Mouse (Mus musculus): ENCODE data around the gene Tbc1d17. TPM values are rescaled to one million over a fixed set of nuclear protein-coding genes. Genes with fewer than 3 reads are reported as not detected.

Gene Tbc1d17
- polyA plus RNA-seq, 1 experiment from 2014 or later, result 92.5 TPM

- Histone ChIP-seq H3K4me3 (ENCODE audit: low read depth, low read length) (peak within 1 kb of the TSS; percentile 87), H3K36me3 (ENCODE audit: control insufficient read depth, insufficient read depth, low read length) (no peaks in the 10 kb centered on the region), H3K4me1 (ENCODE audit: control insufficient read depth, insufficient read depth, low read length) (peaks cover 20% of the 10 kb centered on the region), H3K4me2 (ENCODE audit: low read depth, low read length) (peak within 1 kb of the TSS; percentile 70), H3K9ac (replicated peaks; ENCODE audit: low read depth, low read length) (peak within 1 kb of the TSS; percentile 85), H3K27me3 (ENCODE audit: control insufficient read depth, insufficient read depth, low read length) (no peaks in the 10 kb centered on the region), H3K9me3 (ENCODE audit: control insufficient read depth, low read length) (no peaks in the 10 kb centered on the region), H3K27ac (ENCODE audit: low read depth, low read length) (peak within 1 kb of the TSS; percentile 84)
- under 1% methylated on average over 49 of the region's 57 CpGs for WGBS
- ATAC-seq (ENCODE audit: low read depth), result peak; percentile 36
Observed at GRCm38 (mm10) chr7:44816470-44817021, 32.3 kb downstream of the Tbc1d17 start, which contains the start of gene Atf5. Gene Atf5 (minus strand): TSS chr7:44816658.

GRCm38 (mm10) chr7:44815721-44816469 is 33.0 kb downstream of the Tbc1d17 start, which contains the start of the genes Nup62 and Il4i1:
Gene Nup62 (plus strand): TSS chr7:44816088.
Gene Il4i1 (plus strand): TSS chr7:44816387.
- peak within 1 kb of the TSS; percentile 87 for H3K4me3 ChIP-seq (ENCODE audit: low read depth, low read length)
- WGBS, result under 1% methylated on average over 59 of the region's 62 CpGs
- H3K9ac ChIP-seq (replicated peaks; ENCODE audit: low read depth, low read length), result peak within 1 kb of the TSS; percentile 85
- peak; percentile 94 for ATAC-seq (ENCODE audit: low read depth)
- H3K27ac ChIP-seq (ENCODE audit: low read depth, low read length), result peak within 1 kb of the TSS; percentile 84
- no peaks in the 10 kb centered on the region for H3K36me3 ChIP-seq (ENCODE audit: control insufficient read depth, insufficient read depth, low read length)
- no peaks in the 10 kb centered on the region for H3K27me3 ChIP-seq (ENCODE audit: control insufficient read depth, insufficient read depth, low read length)
- H3K4me2 ChIP-seq (ENCODE audit: low read depth, low read length), result peak within 1 kb of the TSS; percentile 70
- peaks cover 20% of the 10 kb centered on the region for H3K4me1 ChIP-seq (ENCODE audit: control insufficient read depth, insufficient read depth, low read length)
- no peaks in the 10 kb centered on the region for H3K9me3 ChIP-seq (ENCODE audit: control insufficient read depth, low read length)

- H3K9me3 ChIP-seq (ENCODE audit: control insufficient read depth, low read length), result no peaks in the 10 kb centered on the region
- peak overlapping the region; percentile 70 for H3K4me2 ChIP-seq (ENCODE audit: low read depth, low read length)
- peak; percentile 9; the same call in 1 of the 2 replicates for ATAC-seq (ENCODE audit: low read depth)
- no peaks in the 10 kb centered on the region for H3K36me3 ChIP-seq (ENCODE audit: control insufficient read depth, insufficient read depth, low read length)
- H3K9ac ChIP-seq (replicated peaks; ENCODE audit: low read depth, low read length), result peak overlapping the region; percentile 85; the same call in 1 of the 2 replicates
- H3K4me3 ChIP-seq (ENCODE audit: low read depth, low read length), result peak overlapping the region; percentile 87
- H3K27ac ChIP-seq (ENCODE audit: low read depth, low read length), result peak overlapping the region; percentile 84; the same call in 1 of the 2 replicates
- WGBS, result 29% methylated on average over 14 of the region's 14 CpGs
- H3K4me1 ChIP-seq (ENCODE audit: control insufficient read depth, insufficient read depth, low read length), result peaks cover 20% of the 10 kb centered on the region
- no peaks in the 10 kb centered on the region for H3K27me3 ChIP-seq (ENCODE audit: control insufficient read depth, insufficient read depth, low read length)
Observed at GRCm38 (mm10) chr7:44814952-44815553, 33.8 kb downstream of the Tbc1d17 start.

- Histone ChIP-seq H3K4me2 (ENCODE audit: low read depth, low read length) (no peak overlapping the region), H3K9me3 (ENCODE audit: control insufficient read depth, low read length) (no peaks in the 10 kb centered on the region), H3K36me3 (ENCODE audit: control insufficient read depth, insufficient read depth, low read length) (no peaks in the 10 kb centered on the region), H3K4me3 (ENCODE audit: low read depth, low read length) (no peak overlapping the region), H3K27me3 (ENCODE audit: control insufficient read depth, insufficient read depth, low read length) (no peaks in the 10 kb centered on the region), H3K9ac (replicated peaks; ENCODE audit: low read depth, low read length) (no peak overlapping the region), H3K4me1 (ENCODE audit: control insufficient read depth, insufficient read depth, low read length) (peaks cover 16% of the 10 kb centered on the region), H3K27ac (ENCODE audit: low read depth, low read length) (no peak overlapping the region)
- WGBS, result 95% methylated on average over 4 of the region's 4 CpGs
- ATAC-seq (ENCODE audit: low read depth), result no peak
Observed at GRCm38 (mm10) chr7:44814423-44814822, 34.5 kb downstream of the Tbc1d17 start.

- no peak overlapping the region for H3K4me2 ChIP-seq (ENCODE audit: low read depth, low read length)
- 91% methylated on average over 3 of the region's 3 CpGs for WGBS
- H3K4me3 ChIP-seq (ENCODE audit: low read depth, low read length), result no peak overlapping the region
- no peaks in the 10 kb centered on the region for H3K27me3 ChIP-seq (ENCODE audit: control insufficient read depth, insufficient read depth, low read length)
- no peak overlapping the region for H3K9ac ChIP-seq (replicated peaks; ENCODE audit: low read depth, low read length)
- H3K27ac ChIP-seq (ENCODE audit: low read depth, low read length), result no peak overlapping the region
- no peaks in the 10 kb centered on the region for H3K9me3 ChIP-seq (ENCODE audit: control insufficient read depth, low read length)
- no peaks in the 10 kb centered on the region for H3K36me3 ChIP-seq (ENCODE audit: control insufficient read depth, insufficient read depth, low read length)
- H3K4me1 ChIP-seq (ENCODE audit: control insufficient read depth, insufficient read depth, low read length), result peaks cover 13% of the 10 kb centered on the region
- no peak for ATAC-seq (ENCODE audit: low read depth)
Observed at GRCm38 (mm10) chr7:44813985-44814384, 34.9 kb downstream of the Tbc1d17 start.

- WGBS, result 94% methylated on average over 20 of the region's 20 CpGs
- no peak overlapping the region for H3K27ac ChIP-seq (ENCODE audit: low read depth, low read length)
- ATAC-seq (ENCODE audit: low read depth), result no peak
- H3K9ac ChIP-seq (replicated peaks; ENCODE audit: low read depth, low read length), result no peak overlapping the region
- no peaks in the 10 kb centered on the region for H3K9me3 ChIP-seq (ENCODE audit: control insufficient read depth, low read length)
- H3K4me2 ChIP-seq (ENCODE audit: low read depth, low read length), result no peak overlapping the region
- peaks cover 9% of the 10 kb centered on the region for H3K4me1 ChIP-seq (ENCODE audit: control insufficient read depth, insufficient read depth, low read length)
- no peaks in the 10 kb centered on the region for H3K36me3 ChIP-seq (ENCODE audit: control insufficient read depth, insufficient read depth, low read length)
- no peak overlapping the region for H3K4me3 ChIP-seq (ENCODE audit: low read depth, low read length)
- no peaks in the 10 kb centered on the region for H3K27me3 ChIP-seq (ENCODE audit: control insufficient read depth, insufficient read depth, low read length)
Observed at GRCm38 (mm10) chr7:44812651-44813325, 36.1 kb downstream of the Tbc1d17 start.

GRCm38 (mm10) chr7:44810819-44811557 is 37.9 kb downstream of the Tbc1d17 start:
- Histone ChIP-seq H3K9me3 (ENCODE audit: control insufficient read depth, low read length) (no peaks in the 10 kb centered on the region), H3K4me1 (ENCODE audit: control insufficient read depth, insufficient read depth, low read length) (no peaks in the 10 kb centered on the region), H3K27ac (ENCODE audit: low read depth, low read length) (no peak overlapping the region), H3K9ac (replicated peaks; ENCODE audit: low read depth, low read length) (no peak overlapping the region), H3K27me3 (ENCODE audit: control insufficient read depth, insufficient read depth, low read length) (no peaks in the 10 kb centered on the region), H3K4me2 (ENCODE audit: low read depth, low read length) (no peak overlapping the region), H3K4me3 (ENCODE audit: low read depth, low read length) (no peak overlapping the region), H3K36me3 (ENCODE audit: control insufficient read depth, insufficient read depth, low read length) (no peaks in the 10 kb centered on the region)
- ATAC-seq (ENCODE audit: low read depth), result no peak
- 92% methylated on average over 7 of the region's 7 CpGs for WGBS

- no peak for ATAC-seq (ENCODE audit: low read depth)
- no peak overlapping the region for H3K4me2 ChIP-seq (ENCODE audit: low read depth, low read length)
- H3K4me1 ChIP-seq (ENCODE audit: control insufficient read depth, insufficient read depth, low read length), result no peaks in the 10 kb centered on the region
- no peak overlapping the region for H3K4me3 ChIP-seq (ENCODE audit: low read depth, low read length)
- H3K27me3 ChIP-seq (ENCODE audit: control insufficient read depth, insufficient read depth, low read length), result no peaks in the 10 kb centered on the region
- H3K9ac ChIP-seq (replicated peaks; ENCODE audit: low read depth, low read length), result no peak overlapping the region
- H3K36me3 ChIP-seq (ENCODE audit: control insufficient read depth, insufficient read depth, low read length), result no peaks in the 10 kb centered on the region
- 84% methylated on average over 4 of the region's 4 CpGs for WGBS
- no peaks in the 10 kb centered on the region for H3K9me3 ChIP-seq (ENCODE audit: control insufficient read depth, low read length)
- no peak overlapping the region for H3K27ac ChIP-seq (ENCODE audit: low read depth, low read length)
Observed at GRCm38 (mm10) chr7:44810365-44810764, 38.5 kb downstream of the Tbc1d17 start.
